Mouse (Mus musculus) urinary bladder, postnatal 10 days (tissue): Measurements from ENCODE around the gene Sfta2.

ENCODE experiments used
- DNase-seq: peaks from one replicate; pipeline ENCODE4 v3.0.0; 2022; ENCODE audit warnings: low spot score

Sfta2 gene

GRCm38 (mm10) chr17:35601249-35601648 is at the start of gene Sfta2:
Gene Sfta2, plus strand, starts transcription at chr17:35601549.
- no peak for DNase-seq

- DNase-seq = no peak
Measured at GRCm38 (mm10) chr17:35551881-35552414, 49.4 kb upstream of the Sfta2 start, which contains the start of gene Cdsn. Gene Cdsn, plus strand, starts transcription at chr17:35552128.

GRCm38 (mm10) chr17:35554321-35554720 is 47.0 kb upstream of the Sfta2 start:
- no peak for DNase-seq

GRCm38 (mm10) chr17:35554761-35555397 is 46.5 kb upstream of the Sfta2 start:
- DNase-seq = no peak

GRCm38 (mm10) chr17:35556186-35556765 is 45.1 kb upstream of the Sfta2 start:
- no peak for DNase-seq

GRCm38 (mm10) chr17:35556812-35557211 is 44.5 kb upstream of the Sfta2 start:
- no peak for DNase-seq

- no peak for DNase-seq
Measured at GRCm38 (mm10) chr17:35557351-35557750, 44.0 kb upstream of the Sfta2 start.

GRCm38 (mm10) chr17:35558216-35558615 is 43.1 kb upstream of the Sfta2 start:
- DNase-seq = no peak

- DNase-seq = no peak
Measured at GRCm38 (mm10) chr17:35567150-35567549, 34.2 kb upstream of the Sfta2 start, which contains the start of gene 2300002M23Rik. Gene 2300002M23Rik, plus strand, starts transcription at chr17:35567450.

GRCm38 (mm10) chr17:35567767-35568166 is 33.6 kb upstream of the Sfta2 start:
- DNase-seq = no peak

GRCm38 (mm10) chr17:35569091-35569944 is 32.0 kb upstream of the Sfta2 start:
- no peak for DNase-seq

GRCm38 (mm10) chr17:35570836-35571235 is 30.5 kb upstream of the Sfta2 start:
- DNase-seq = no peak

GRCm38 (mm10) chr17:35571477-35571876 is 29.9 kb upstream of the Sfta2 start:
- DNase-seq = no peak

GRCm38 (mm10) chr17:35578211-35578610 is 23.1 kb upstream of the Sfta2 start:
- DNase-seq = peak; percentile 52

- DNase-seq = no peak
Measured at GRCm38 (mm10) chr17:35582900-35583299, 18.4 kb upstream of the Sfta2 start.

GRCm38 (mm10) chr17:35584330-35584937 is 16.9 kb upstream of the Sfta2 start:
- peak; percentile 37 for DNase-seq

GRCm38 (mm10) chr17:35587291-35587690 is 14.1 kb upstream of the Sfta2 start:
- DNase-seq = no peak

- no peak for DNase-seq
Measured at GRCm38 (mm10) chr17:35588387-35588786, 13.0 kb upstream of the Sfta2 start.

- peak; percentile 30 for DNase-seq
Measured at GRCm38 (mm10) chr17:35590410-35591218, 10.7 kb upstream of the Sfta2 start.

- DNase-seq = no peak
Measured at GRCm38 (mm10) chr17:35591219-35591578, 10.2 kb upstream of the Sfta2 start.

GRCm38 (mm10) chr17:35591731-35592130 is 9.6 kb upstream of the Sfta2 start:
- DNase-seq = no peak
